Mouse (Mus musculus) adrenal gland, postnatal 10 days (tissue): ENCODE data around the gene Ugt1a6a. TPM values are rescaled to one million over a fixed set of nuclear protein-coding genes. Genes with fewer than 3 reads are reported as not detected.
A peak's percentile ranks its signal among the peaks of the same experiment; 100 is the strongest.
"Not testable (repeated sequence)": the region's sequence is repeated elsewhere in the genome, so short reads cannot be mapped to it uniquely, and the experiment has no call there.

ENCODE experiments used
- DNase-seq: peaks from one replicate; pipeline ENCODE4 v3.0.0; 2021; ENCODE audit warnings: mixed read lengths
- total RNA-seq, 2 experiments: library from RNA; stranded (reverse); gene quantifications; 2 replicates each; pipeline ENCODE4 v1.2.3; 2021

Ugt1a6a gene
- total RNA-seq, 2 experiments from 2014 or later = 9.1 to 14.0 TPM

DNA sequence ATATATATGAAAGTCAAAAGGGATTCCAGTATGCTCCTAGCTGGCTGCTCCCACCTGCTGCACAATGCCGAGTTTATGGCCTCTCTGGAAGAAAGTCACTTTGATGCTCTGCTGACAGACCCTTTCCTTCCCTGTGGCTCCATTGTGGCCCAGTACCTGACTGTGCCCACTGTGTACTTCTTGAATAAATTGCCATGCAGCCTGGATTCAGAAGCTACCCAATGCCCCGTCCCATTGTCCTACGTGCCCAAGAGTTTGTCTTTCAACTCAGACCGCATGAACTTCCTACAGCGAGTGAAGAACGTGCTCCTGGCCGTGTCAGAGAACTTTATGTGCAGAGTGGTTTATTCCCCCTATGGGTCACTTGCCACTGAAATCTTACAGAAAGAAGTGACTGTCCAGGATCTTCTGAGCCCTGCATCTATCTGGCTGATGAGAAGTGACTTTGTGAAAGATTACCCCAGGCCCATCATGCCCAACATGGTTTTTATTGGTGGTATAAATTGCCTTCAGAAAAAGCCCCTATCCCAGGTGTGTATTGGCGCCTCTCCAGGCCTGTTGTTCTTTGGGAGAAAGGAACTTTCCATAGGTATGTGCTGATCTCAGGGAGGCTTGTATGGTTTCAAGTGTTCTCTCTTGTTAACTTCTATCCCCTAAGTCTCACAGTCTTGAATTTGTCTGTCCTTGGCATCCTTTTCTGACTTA is 77.9 kb downstream of the Ugt1a6a start:
- no peak for DNase-seq

DNA sequence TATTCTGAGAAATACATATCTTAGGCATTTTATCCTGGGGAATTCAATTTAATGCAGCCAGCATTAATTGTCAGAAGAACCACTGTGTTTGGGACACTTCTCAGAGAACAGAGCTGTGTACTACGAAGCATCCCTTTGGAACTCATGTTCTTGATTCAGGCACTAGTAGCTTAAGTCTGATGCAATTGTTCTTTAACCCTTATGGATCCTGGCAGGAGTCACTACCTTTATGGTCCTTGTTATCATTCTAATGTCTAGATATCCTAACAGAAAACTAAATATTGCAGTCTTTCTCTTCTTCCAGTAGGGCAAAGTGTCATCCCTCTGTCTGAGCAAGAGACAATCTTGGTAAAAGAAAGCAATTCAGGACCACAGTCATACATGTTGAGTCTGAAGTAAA is 78.5 kb downstream of the Ugt1a6a start:
- DNase-seq = no peak

DNA sequence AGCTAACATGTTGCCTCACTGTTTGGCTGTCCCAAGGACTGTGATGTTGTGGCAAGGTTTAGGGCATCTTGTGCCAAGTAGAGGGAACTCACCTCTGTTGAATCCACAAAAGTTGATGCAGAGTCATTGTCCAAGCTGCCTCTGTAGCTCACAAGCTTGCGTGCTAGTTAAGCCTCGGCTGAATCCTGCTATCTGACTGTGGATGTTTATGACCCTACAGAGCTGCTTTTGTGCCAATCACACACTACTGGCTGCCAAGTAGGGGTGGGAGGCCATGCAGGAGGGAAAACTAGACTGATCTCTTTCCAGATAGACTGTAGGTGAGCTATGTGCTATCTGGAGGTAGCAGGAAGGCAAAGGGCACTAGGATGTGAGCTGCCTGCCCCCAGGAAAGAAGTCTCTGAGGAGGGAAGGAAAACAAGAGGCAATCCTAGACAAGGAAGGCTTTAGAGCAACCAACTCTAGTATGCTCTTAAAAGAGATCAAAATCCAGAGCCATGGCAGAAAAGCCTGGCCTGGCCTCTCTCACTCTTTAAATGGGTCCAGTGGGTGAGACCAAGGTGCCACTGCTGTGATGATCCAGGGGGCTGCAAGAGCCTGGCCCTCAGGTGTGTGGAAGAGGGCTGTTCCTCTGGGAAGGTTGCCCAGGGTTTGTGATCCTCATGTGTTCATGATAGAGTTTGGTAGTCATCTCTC is 79.3 kb downstream of the Ugt1a6a start:
- DNase-seq = no peak

DNA sequence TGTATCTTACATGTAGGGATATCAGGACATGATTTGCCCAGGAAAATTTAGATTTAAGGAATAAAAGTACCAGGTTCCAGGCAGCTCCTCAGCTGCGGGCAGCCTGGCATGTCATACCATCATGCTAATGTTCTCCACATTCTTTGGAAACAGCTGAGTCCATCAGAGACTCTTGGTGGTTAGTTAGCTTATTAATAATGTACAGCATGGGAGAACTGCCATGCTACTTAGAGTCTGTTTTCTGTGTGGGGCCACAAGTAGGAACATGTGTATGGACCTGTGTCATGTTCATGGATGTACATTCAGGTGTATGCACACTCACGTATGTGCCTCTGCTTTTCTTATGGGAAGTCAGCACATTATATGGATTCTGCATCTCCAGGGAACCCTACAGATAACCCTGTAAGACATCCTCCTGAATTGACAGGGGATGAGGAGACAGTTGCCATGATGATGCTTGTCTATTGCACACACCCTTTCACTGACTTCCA is 79.9 kb downstream of the Ugt1a6a start:
- no peak for DNase-seq

DNA sequence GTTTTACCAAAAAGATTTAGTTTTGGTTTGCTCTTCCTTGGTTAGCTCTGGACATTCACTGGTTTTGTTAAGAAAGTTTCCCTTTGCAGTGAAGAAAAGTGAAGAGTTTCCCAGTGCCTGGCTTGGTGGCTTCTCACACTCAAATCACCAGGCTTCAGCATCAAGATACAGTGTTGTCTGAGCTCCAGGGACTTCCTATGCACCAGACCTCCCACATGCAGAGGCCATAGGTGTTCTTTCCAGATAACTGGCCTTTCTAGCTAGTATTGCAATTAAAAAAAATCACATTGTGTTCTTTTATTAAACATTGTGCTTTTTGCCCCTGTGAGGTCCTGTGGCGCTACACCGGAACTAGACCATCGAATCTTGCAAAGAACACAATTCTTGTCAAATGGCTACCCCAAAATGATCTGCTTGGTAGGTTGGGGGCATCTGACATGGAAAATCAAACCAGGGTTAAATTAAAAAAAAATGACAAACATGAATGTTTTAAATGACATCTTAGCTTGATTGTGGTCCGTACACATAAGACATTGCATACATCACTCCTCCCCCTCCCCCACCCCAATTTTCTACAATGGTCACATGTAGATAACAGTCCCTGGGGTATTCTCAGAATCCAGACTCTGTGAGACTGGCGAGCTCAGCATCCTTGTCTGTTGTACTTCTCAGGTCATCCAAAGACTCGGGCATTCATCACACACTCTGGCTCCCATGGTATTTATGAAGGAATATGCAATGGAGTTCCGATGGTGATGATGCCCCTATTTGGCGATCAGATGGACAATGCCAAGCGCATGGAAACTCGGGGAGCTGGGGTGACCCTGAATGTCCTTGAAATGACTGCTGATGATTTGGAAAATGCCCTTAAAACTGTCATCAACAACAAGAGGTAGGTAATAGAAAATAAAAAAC is 81.1 kb downstream of the Ugt1a6a start:
- DNase-seq = no peak

DNA sequence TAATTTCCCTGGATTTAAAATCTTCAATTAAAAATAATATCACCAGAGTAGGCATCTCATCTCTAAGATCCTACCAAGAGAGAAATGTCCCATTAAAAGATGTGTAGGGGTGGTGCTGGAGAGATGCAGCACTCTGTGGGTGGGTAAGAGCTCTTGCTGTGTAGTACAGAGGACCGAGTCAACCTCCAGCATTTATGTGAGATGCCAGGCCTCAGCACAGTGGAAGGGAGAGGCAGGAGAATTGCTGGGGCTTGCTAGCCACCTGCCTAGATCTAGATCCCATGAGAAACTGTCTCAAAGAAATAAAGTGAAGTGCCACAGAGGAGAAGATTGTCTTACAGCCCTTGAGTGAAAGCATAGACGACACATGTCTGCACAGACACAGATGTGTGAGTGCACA is 81.9 kb downstream of the Ugt1a6a start:
- DNase-seq = no peak

DNA sequence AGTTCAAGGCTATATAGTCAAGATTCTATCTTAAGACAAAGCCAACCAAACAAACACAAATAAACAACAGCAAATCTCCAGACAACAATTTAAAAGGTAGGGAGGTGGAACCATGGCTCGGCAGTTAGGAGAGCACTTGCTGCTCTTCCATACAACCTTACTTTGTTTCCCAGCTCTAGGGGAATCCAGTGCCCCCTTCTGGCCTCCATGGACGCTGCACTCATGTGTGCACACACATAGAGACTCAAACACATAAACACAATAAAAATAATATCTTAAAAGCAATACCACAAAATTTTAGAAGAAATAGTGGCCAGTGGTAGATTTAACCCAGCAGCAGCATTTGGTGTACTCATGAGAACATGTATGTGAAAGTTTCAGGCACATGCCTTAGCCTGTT is 82.5 kb downstream of the Ugt1a6a start:
- no peak for DNase-seq

DNA sequence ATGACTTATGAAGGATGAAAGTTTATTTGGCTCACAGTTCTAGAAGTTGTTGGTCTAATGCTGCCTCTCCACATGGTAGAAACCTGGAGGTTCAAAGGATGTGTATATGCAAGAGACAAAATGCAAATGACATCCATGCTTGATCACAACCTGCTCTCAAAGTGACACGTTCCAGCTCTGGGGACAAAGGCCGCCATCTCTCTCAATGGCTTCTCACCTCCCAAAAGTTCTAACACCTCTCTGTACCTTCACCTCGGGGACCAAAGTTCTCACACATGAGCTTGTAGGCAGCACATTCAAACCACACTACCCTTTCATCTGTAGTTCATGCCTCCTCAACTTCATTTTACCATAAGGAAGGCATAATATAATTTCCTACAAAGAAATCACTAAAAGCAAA is 83.0 kb downstream of the Ugt1a6a start:
- DNase-seq = no peak

DNA sequence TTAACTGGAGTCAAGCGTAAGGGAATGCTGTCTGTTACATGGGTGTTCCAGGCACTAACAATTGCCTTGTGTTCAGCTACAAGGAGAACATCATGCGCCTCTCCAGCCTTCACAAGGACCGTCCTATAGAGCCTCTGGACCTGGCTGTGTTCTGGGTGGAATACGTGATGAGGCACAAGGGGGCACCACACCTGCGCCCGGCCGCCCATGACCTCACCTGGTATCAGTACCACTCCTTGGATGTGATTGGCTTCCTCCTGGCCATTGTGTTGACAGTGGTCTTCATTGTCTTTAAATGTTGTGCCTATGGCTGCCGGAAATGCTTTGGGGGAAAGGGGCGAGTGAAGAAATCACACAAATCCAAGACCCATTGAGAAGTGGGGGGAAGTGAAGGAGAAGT is 83.4 kb downstream of the Ugt1a6a start:
- DNase-seq = peak; percentile 11

DNA sequence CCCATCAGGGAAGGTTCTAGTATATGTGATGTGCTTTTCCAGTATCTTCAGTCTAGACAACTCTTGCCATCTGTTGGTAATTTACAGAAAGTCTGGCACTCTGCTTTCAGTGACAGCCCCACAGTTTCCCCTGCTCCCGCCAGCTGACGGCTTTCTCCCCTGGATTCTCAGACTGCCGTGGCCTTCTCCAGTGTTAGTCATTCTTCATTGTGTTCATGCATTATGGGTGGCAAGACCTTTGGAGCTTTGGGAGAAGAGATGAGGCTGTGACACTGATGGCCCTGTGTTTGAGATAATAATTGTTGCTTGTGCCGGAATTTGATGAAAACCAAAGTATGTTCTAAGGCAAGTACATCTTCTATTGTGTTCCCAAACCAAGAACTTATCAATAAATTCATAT is 84.0 kb downstream of the Ugt1a6a start:
- DNase-seq = no peak

DNA sequence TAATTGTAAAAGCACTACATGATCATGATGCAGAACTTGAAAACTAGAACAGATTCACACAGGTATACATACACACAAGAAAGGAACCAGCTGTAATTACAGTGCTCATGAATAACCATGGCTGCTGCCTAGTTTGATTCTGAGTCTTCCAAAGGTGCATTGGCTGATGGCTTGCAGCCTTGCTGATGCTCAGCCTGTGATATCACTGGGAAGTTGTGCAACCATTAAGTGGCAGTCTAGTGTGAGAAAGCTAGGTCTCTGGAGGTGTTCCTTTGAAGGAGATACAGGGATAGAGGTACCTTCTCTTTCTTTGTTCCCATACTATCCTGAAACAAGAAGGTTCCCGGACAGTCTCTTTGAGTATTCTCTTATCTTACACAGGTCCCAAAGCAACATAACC is 84.4 kb downstream of the Ugt1a6a start:
- no peak for DNase-seq

DNA sequence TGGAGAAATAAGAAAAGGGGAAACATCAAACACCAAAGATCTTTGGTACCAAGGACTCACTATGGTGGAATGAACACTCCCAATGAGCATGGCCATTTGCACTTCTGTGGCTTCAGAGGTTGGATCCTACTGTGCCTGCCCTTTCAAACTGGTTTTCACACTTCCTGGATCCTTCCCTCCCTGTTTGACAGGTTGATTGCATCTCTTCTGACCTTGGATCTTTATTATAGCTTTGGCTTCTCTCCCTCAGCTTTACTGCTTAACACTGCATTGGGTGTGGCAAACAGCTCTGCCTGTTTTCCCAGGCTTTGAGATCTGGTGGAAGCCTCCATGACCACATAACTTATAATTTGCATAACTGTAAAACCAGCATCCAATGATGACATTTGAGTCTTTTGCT is 85.7 kb downstream of the Ugt1a6a start:
- no peak for DNase-seq

DNA sequence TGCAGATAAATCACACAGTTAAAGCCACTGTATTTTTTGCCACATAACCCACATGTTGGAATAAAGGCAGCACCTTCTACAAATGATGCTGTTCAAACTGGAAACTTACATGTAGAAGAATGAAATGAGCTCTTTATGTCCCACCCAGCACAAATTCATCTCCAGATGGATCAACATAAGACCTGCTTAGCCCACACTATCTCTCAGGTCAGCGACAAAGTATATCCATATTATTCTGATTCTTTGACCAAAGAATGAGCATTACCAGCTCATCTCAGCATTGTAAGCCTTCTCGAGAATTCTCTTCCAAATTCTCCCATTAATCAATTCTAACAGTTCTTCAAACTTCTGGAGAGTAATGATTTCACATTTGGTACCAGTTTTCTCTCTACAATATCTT is 87.6 kb downstream of the Ugt1a6a start:
- DNase-seq = no peak

DNA sequence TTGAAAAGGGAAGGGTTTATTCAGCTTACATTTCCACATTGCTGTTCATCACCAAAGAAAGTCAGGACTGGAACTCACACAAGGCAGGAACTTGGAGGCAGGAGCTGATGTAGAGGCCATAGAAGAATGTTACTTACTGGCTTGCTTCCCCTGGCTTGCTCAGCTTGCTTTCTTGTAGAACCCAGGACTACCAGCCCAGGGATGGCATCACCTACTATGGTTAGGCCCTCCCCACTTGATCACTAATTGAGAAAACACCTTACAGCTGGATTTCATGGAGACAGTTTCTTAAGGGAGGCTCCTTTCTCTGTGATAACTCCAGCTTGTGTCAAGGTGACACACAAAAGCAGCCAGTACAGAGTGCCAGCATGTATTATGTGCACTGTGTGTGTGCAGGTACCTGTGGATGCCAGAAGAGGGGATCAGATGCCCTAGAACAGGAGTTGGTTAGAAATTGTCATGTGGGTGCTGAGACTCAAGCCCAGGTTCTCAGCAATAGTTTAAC is 88.5 kb downstream of the Ugt1a6a start:
- not testable (repeated sequence) for DNase-seq

DNA sequence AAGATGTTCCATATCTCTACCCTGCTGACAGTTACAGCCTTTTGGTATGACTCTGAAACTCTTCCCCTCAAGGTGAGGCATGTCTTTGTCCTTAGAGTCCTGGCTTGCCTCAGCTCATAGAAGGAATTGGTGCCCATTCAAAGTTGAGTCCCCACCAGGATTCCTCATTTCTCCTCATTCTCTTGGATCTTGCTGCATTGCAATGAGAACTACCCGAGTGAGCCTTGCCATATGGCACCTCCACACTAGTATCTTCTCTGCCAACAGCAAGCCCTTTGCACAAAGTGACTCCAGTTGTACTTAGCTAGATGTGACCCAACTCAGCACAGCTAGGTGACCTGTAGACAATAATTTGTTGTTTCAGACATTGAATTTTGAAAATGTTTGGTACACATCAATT is 89.0 kb downstream of the Ugt1a6a start:
- peak; percentile 34 for DNase-seq

DNA sequence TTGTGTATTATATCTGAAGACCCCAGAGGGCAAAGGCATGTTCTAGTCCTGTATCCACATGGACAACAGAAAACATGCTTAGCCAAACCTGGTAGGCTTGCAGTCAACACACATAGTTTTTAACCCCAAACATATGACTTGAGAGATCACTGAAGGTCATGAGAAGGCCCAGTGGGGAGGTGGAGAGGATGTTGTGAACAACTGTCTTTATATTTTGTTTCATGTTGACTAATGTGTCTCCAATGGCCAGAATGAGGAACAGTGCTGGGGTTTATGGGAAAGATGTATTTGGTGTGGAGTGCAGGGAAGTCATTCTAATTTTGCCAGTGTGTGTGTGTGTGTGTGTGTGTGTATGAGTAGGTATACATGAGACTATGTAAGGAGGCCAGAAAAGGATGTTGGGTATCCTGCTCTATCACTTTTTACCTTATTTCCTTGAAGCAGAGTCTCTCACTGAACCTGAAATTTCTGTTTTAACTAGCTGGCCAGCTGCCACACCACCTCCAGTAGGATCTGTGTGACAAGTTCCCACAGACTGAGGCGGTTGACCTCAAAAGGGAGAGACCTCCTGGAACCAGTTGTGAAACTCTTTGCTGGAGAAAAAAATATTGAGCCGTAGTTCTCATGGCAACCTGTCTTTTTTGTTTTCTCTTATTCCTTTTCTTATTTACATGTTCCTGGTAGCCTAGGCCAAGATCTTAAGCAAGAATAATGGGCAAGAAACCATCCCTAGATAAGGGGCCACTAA is 89.6 kb downstream of the Ugt1a6a start:
- peak; percentile 74 for DNase-seq

DNA sequence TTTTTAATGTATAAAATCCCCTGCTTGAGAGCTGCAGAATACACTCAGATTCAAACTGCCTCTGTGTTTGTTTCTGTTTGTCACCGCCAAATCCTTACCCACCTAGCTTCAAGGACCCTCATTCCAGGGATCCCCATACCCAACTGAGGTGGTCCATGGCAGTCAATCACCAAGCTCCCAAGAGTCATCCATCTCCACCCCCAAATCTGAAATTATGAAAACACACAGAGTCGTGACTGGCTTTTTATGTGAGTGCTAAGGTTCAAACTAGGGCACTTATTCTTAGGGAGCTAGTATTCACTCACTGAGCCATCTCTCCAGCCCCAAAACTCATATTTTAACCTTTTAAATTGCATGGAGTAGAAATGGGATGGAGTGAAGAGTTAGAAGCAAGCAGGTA is 90.7 kb downstream of the Ugt1a6a start:
- peak; percentile 7 for DNase-seq

DNA sequence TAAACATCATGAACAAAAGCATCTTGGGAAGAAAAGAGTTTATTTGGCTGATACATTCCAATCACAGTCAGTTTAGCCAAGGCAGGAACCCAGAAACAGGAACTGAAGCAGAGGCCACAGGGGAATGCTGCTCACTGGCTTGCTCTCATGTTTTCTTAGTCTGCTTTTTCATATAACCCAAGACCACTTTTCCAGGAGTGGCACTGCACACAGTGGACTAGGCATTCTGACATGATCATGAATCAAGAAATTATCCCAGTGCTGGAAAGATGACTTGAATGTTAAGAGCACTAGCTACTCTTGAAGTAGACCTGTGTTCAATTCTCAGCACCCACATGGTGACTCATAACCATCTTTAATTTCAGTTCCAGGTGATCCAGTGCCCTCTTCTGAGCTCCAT is 91.1 kb downstream of the Ugt1a6a start:
- no peak for DNase-seq

DNA sequence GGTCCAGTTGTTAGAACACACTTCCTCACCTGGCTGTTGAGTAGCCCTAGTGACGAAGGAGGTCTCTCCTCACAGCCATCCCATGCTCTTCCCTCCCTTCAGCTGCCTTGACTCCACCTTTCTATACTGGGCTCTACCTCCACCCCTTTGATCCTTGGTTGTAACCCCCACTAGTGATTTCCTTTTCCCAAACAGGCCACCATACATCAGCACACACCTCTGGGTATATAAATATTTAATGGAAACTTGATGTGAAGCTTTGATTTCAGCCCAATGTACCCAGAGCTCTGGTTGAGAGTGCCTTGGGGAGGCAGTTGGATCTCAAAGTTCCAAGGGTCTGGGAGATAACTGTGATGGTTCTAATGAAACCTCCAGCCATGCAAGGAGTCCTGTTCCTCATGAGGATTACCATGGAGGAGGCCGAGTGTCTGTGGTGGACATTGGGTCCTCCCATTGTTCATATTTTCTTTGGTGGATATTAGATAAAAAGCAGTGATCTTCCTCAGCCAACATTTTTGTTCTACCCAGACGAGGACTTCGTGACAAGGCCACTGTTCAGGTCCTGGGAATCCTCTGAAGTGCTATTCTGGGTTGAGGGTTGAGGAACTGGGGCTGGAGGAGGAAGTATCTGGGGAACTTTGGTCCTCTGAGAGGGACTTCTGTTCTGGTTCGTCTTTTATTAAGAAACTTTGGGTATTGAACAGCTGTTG is 92.2 kb downstream of the Ugt1a6a start, which contains the start of gene Mroh2a:
Gene Mroh2a (plus strand): TSS at position 317 of the 710 bp plus-strand sequence.
- DNase-seq = no peak

DNA sequence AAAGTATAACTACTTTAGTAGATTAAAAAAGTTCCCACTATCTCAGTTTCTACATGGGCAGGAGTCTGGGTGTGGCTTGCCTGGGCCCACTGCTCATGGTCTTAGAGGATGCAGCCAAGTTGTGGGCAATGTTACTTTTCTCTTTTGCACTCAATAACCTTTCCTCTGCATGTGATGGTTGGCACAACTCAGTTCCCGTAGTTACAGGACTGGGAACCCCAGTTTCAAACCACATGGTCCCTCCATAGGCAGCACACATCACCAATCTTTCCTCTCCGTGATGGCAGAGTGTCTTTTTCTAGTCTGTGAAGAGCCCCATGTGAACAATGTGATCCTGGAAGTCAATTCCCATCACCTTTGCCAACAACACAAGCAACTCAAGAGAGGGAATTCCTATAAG is 92.9 kb downstream of the Ugt1a6a start:
- DNase-seq = no peak

DNA sequence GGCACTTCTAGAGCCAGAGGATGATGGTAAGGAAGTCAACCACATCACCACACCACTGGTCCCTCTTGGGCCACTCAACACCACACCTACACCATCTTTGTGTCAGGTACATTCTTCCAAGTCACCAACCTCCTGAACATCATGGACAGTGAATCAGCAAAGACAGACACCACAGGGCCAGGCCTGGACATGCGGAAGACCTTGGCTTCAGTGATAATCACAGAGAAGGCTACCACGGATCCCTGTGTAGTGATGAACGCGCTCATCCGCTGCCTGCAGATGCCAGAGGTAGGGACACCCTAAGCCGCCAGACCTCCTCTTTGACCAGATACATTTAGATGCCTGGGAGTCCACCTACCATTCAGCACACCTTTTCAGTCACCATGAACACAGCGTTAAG is 93.5 kb downstream of the Ugt1a6a start:
- DNase-seq = no peak
